In genomic region chr7:142478574-142478973, GRCm38 (mm10) we compare ENCODE assay signal across 18 mouse cellular contexts. TPM values are rescaled to one million over a fixed set of nuclear protein-coding genes. Genes with fewer than 3 reads are reported as not detected.
DNase-seq lines count a peak whose midpoint lies in the region; ATAC-seq and TF ChIP-seq lines count a peak whose summit lies in the region.
"Had no signal": no experiment of that assay in that cellular context is flagged by ENCODE, and none has a peak within 500 bp of the region (broad histone marks: within the 10 kb centered on the region; RNA-seq: fewer than 3 reads in every experiment).

No protein-coding gene starts in this region.

- no peak for DNase-seq in heart, embryonic 10.5 days (ENCODE audit: low spot score)
- DNase-seq in heart, postnatal 25 days (ENCODE audit: low spot score): no peak
- DNase-seq in midbrain, embryonic 10.5 days (ENCODE audit: low spot score): peak; percentile 15
- no peak for DNase-seq in stomach, postnatal 0 days (ENCODE audit: low spot score)
- DNase-seq in urinary bladder, postnatal 14 days (ENCODE audit: low spot score): no peak
- DNase-seq in T-cell, adult 2 months (ENCODE audit: low spot score): no peak
- DNase-seq: adrenal gland, postnatal 25 days; liver, embryonic 13.5 days; right cerebral cortex, postnatal 4 days; thymus, postnatal 4 days had no signal

- H3K4me2 ChIP-seq in midbrain, embryonic 13.5 days (replicated peaks): no peak overlapping the region
- peak overlapping the region; percentile 63 for H3K4me2 ChIP-seq in intestine, embryonic 15.5 days (replicated peaks)
- H3K4me2 ChIP-seq in stomach, postnatal 0 days (replicated peaks; ENCODE audit: low read depth): peak overlapping the region; percentile 60
- H3K4me2 ChIP-seq: liver, embryonic 13.5 days had no signal

- H3K9me3 ChIP-seq in heart, embryonic 10.5 days: no peaks in the 10 kb centered on the region
- H3K9me3 ChIP-seq in midbrain, embryonic 10.5 days (replicated peaks): no peaks in the 10 kb centered on the region
- H3K9me3 ChIP-seq in midbrain, embryonic 13.5 days: no peaks in the 10 kb centered on the region
- H3K9me3 ChIP-seq in intestine, embryonic 15.5 days: no peaks in the 10 kb centered on the region
- no peaks in the 10 kb centered on the region for H3K9me3 ChIP-seq in stomach, postnatal 0 days (ENCODE audit: control insufficient read depth, low read length)
- H3K9me3 ChIP-seq: G1E; liver, embryonic 13.5 days had no signal

- H3K4me1 ChIP-seq in heart, embryonic 10.5 days: peaks cover 97% of the 10 kb centered on the region
- peaks cover 59% of the 10 kb centered on the region for H3K4me1 ChIP-seq in midbrain, embryonic 10.5 days
- peaks cover 32% of the 10 kb centered on the region for H3K4me1 ChIP-seq in midbrain, embryonic 13.5 days (replicated peaks)
- H3K4me1 ChIP-seq in intestine, embryonic 15.5 days (replicated peaks): peaks cover 61% of the 10 kb centered on the region
- H3K4me1 ChIP-seq in stomach, postnatal 0 days (replicated peaks; ENCODE audit: control insufficient read depth, insufficient read depth): peaks cover 10% of the 10 kb centered on the region

- no peak for ATAC-seq in midbrain, embryonic 13.5 days
- ATAC-seq in intestine, embryonic 15.5 days: no peak
- ATAC-seq in stomach, postnatal 0 days (ENCODE audit: low FRiP score, low TSS enrichment): no peak
- ATAC-seq: forebrain, embryonic 14.5 days; hindbrain, embryonic 16.5 days had no signal

- TF ChIP-seq CTCF in stomach, postnatal 0 days (IDR thresholded peaks at IDR 0.05; ENCODE audit: low read depth): no peak

- no peak for TF ChIP-seq EP300 in stomach, postnatal 0 days (optimal IDR thresholded peaks at IDR 0.05)

- WGBS in heart, embryonic 10.5 days: 57% methylated on average over 2 of the region's 2 CpGs
- 51% methylated on average over 2 of the region's 2 CpGs for WGBS in midbrain, embryonic 10.5 days
- 34% methylated on average over 2 of the region's 2 CpGs for WGBS in midbrain, embryonic 13.5 days
- WGBS in intestine, embryonic 15.5 days: 83% methylated on average over 2 of the region's 2 CpGs
- 62% methylated on average over 2 of the region's 2 CpGs for WGBS in stomach, postnatal 0 days

- H3K4me3 ChIP-seq in heart, embryonic 10.5 days: no peak overlapping the region
- H3K4me3 ChIP-seq in midbrain, embryonic 10.5 days: no peak overlapping the region
- no peak overlapping the region for H3K4me3 ChIP-seq in midbrain, embryonic 13.5 days (replicated peaks)
- 0 out of 2 replicates have a peak overlapping the region, but pooled peaks have one; percentile 5 for H3K4me3 ChIP-seq in intestine, embryonic 15.5 days (replicated peaks)
- H3K4me3 ChIP-seq in stomach, postnatal 0 days (ENCODE audit: low read depth, low read length): peak overlapping the region; percentile 51
- H3K4me3 ChIP-seq: liver, embryonic 13.5 days had no signal

- H3K9ac ChIP-seq in midbrain, embryonic 13.5 days (replicated peaks): no peak overlapping the region
- H3K9ac ChIP-seq in intestine, embryonic 15.5 days: peak overlapping the region; percentile 3
- peak overlapping the region; percentile 82 for H3K9ac ChIP-seq in stomach, postnatal 0 days (ENCODE audit: low read length)
- H3K9ac ChIP-seq: liver, embryonic 13.5 days had no signal

- H3K27ac ChIP-seq in heart, embryonic 10.5 days: peak overlapping the region; percentile 99
- peak overlapping the region; percentile 43; the same call in 1 of the 2 replicates for H3K27ac ChIP-seq in midbrain, embryonic 10.5 days (replicated peaks)
- no peak overlapping the region for H3K27ac ChIP-seq in midbrain, embryonic 13.5 days
- peak overlapping the region; percentile 96 for H3K27ac ChIP-seq in intestine, embryonic 15.5 days
- H3K27ac ChIP-seq in stomach, postnatal 0 days (replicated peaks): peak overlapping the region; percentile 97
- H3K27ac ChIP-seq: liver, embryonic 13.5 days had no signal

- H3K27me3 ChIP-seq in heart, embryonic 10.5 days (ENCODE audit: insufficient read depth, poor library complexity, severe bottlenecking): 0 out of 2 replicates have a peak, but pooled peaks cover 4% of the 10 kb centered on the region
- peaks cover 8% of the 10 kb centered on the region for H3K27me3 ChIP-seq in midbrain, embryonic 10.5 days (ENCODE audit: low read depth, poor library complexity, severe bottlenecking)
- no peaks in the 10 kb centered on the region for H3K27me3 ChIP-seq in midbrain, embryonic 13.5 days
- no peaks in the 10 kb centered on the region for H3K27me3 ChIP-seq in intestine, embryonic 15.5 days (replicated peaks)
- no peaks in the 10 kb centered on the region for H3K27me3 ChIP-seq in stomach, postnatal 0 days (ENCODE audit: control insufficient read depth, insufficient read depth, low read length)

- intact Hi-C loops in heart, postnatal 25 days (cut with DNase I): loop anchor here (5.0 kb wide), 1 partner anchor 36 kb away; the partner anchor contains the start of gene Tnni2

- H3K36me3 ChIP-seq in heart, embryonic 10.5 days: no peaks in the 10 kb centered on the region
- no peaks in the 10 kb centered on the region for H3K36me3 ChIP-seq in midbrain, embryonic 10.5 days
- no peaks in the 10 kb centered on the region for H3K36me3 ChIP-seq in midbrain, embryonic 13.5 days
- no peaks in the 10 kb centered on the region for H3K36me3 ChIP-seq in intestine, embryonic 15.5 days
- peaks cover under 1% of the 10 kb centered on the region; the same call in 1 of the 2 replicates for H3K36me3 ChIP-seq in stomach, postnatal 0 days (ENCODE audit: control insufficient read depth, insufficient read depth, low read length)
- H3K36me3 ChIP-seq: G1E; liver, embryonic 13.5 days had no signal

RNA-seq across cellular contexts. Expression of gene Lsp1, which starts 18.0 kb away (rescaled TPM):
- polyA plus RNA-seq in heart, embryonic 10.5 days (2016; fragmentation: Nextera tagmentation; extraction: Ambion mirVana): 32.0 and 36.9 TPM in 2 replicates
- 10 to 100 TPM; 43.7 to 48.1 TPM for total RNA-seq in heart, postnatal 25 days (2021)
- 14.2 and 15.0 TPM in 2 replicates for polyA plus RNA-seq in midbrain, embryonic 10.5 days (2016; fragmentation: Nextera tagmentation; extraction: Ambion mirVana)
- 6.5 and 6.9 TPM in 2 replicates for polyA plus RNA-seq in midbrain, embryonic 13.5 days (2015; fragmentation: Nextera tagmentation; extraction: Ambion mirVana)
- 130 and 145 TPM in 2 replicates for polyA plus RNA-seq in intestine, embryonic 15.5 days (2015; fragmentation: Nextera tagmentation; extraction: Ambion mirVana)
- polyA plus RNA-seq in stomach, postnatal 0 days (2015; fragmentation: Nextera tagmentation; extraction: Ambion mirVana): 107 and 110 TPM in 2 replicates

RNA-seq across cellular contexts. Expression of gene Tnnt3, which starts 20.1 kb away (rescaled TPM):
- 9.5 and 10.4 TPM in 2 replicates for polyA plus RNA-seq in heart, embryonic 10.5 days (2016; fragmentation: Nextera tagmentation; extraction: Ambion mirVana)
- total RNA-seq in heart, postnatal 25 days (2021): 1 to 10 TPM in 1 of 2 experiments, not detected in 1; 2.0 TPM
- polyA plus RNA-seq in midbrain, embryonic 10.5 days (2016; fragmentation: Nextera tagmentation; extraction: Ambion mirVana): 1.9 TPM in 2 replicates
- polyA plus RNA-seq in midbrain, embryonic 13.5 days (2015; fragmentation: Nextera tagmentation; extraction: Ambion mirVana): 0.68 and 1.0 TPM in 2 replicates
- 1.4 and 4.3 TPM in 2 replicates for polyA plus RNA-seq in intestine, embryonic 15.5 days (2015; fragmentation: Nextera tagmentation; extraction: Ambion mirVana)
- 8.0 and 11.7 TPM in 2 replicates for polyA plus RNA-seq in stomach, postnatal 0 days (2015; fragmentation: Nextera tagmentation; extraction: Ambion mirVana)
- total RNA-seq: adrenal gland, postnatal 25 days; G1E had no signal
- polyA plus RNA-seq: G1E had no signal

RNA-seq across cellular contexts. Expression of gene Tnni2, which starts 37.0 kb away (rescaled TPM):
- 51.9 and 56.4 TPM in 2 replicates for polyA plus RNA-seq in heart, embryonic 10.5 days (2016; fragmentation: Nextera tagmentation; extraction: Ambion mirVana)
- 1 to 10 TPM; 4.4 to 7.1 TPM for total RNA-seq in heart, postnatal 25 days (2021)
- polyA plus RNA-seq in midbrain, embryonic 10.5 days (2016; fragmentation: Nextera tagmentation; extraction: Ambion mirVana): 0.52 and 1.5 TPM in 2 replicates
- 0.59 and 0.75 TPM in 2 replicates for polyA plus RNA-seq in midbrain, embryonic 13.5 days (2015; fragmentation: Nextera tagmentation; extraction: Ambion mirVana)
- 4.8 and 4.9 TPM in 2 replicates for polyA plus RNA-seq in intestine, embryonic 15.5 days (2015; fragmentation: Nextera tagmentation; extraction: Ambion mirVana)
- polyA plus RNA-seq in stomach, postnatal 0 days (2015; fragmentation: Nextera tagmentation; extraction: Ambion mirVana): 19.1 and 19.6 TPM in 2 replicates
- total RNA-seq: adrenal gland, postnatal 25 days had no signal

RNA-seq across cellular contexts. Expression of gene Syt8, which starts 43.9 kb away (rescaled TPM):
- polyA plus RNA-seq in heart, embryonic 10.5 days (2016; fragmentation: Nextera tagmentation; extraction: Ambion mirVana): 0.38 and 1.3 TPM in 2 replicates
- total RNA-seq in heart, postnatal 25 days (2021): not detected
- 0.34 TPM in 1 of 2 replicates, not detected in the other for polyA plus RNA-seq in midbrain, embryonic 10.5 days (2016; fragmentation: Nextera tagmentation; extraction: Ambion mirVana)
- polyA plus RNA-seq in midbrain, embryonic 13.5 days (2015; fragmentation: Nextera tagmentation; extraction: Ambion mirVana): not detected in 2 replicates
- 5.4 and 5.6 TPM in 2 replicates for polyA plus RNA-seq in intestine, embryonic 15.5 days (2015; fragmentation: Nextera tagmentation; extraction: Ambion mirVana)
- 70.7 and 78.9 TPM in 2 replicates for polyA plus RNA-seq in stomach, postnatal 0 days (2015; fragmentation: Nextera tagmentation; extraction: Ambion mirVana)
- total RNA-seq: adrenal gland, postnatal 25 days; gastrocnemius, postnatal 14 days; megakaryocyte, adult 5-6 weeks had no signal
- polyA plus RNA-seq: cortical plate, adult 2 months; forebrain, embryonic 14.5 days; G1E; hindbrain, embryonic 16.5 days; liver, embryonic 13.5 days had no signal

RNA-seq across cellular contexts. Expression of gene Mrpl23, which starts 53.9 kb away (rescaled TPM):
- polyA plus RNA-seq in heart, embryonic 10.5 days (2016; fragmentation: Nextera tagmentation; extraction: Ambion mirVana): 17.1 and 25.1 TPM in 2 replicates
- 10 to 100 TPM; 16.1 to 39.0 TPM for total RNA-seq in heart, postnatal 25 days (2021)
- 15.8 and 20.3 TPM in 2 replicates for polyA plus RNA-seq in midbrain, embryonic 10.5 days (2016; fragmentation: Nextera tagmentation; extraction: Ambion mirVana)
- 12.8 and 13.7 TPM in 2 replicates for polyA plus RNA-seq in midbrain, embryonic 13.5 days (2015; fragmentation: Nextera tagmentation; extraction: Ambion mirVana)
- 44.9 and 57.4 TPM in 2 replicates for polyA plus RNA-seq in intestine, embryonic 15.5 days (2015; fragmentation: Nextera tagmentation; extraction: Ambion mirVana)
- 17.7 and 19.4 TPM in 2 replicates for polyA plus RNA-seq in stomach, postnatal 0 days (2015; fragmentation: Nextera tagmentation; extraction: Ambion mirVana)

Comparison
In these comparisons a context has a peak if more than half of its experiments do, and no peak if none do; other contexts are left out.
1. H3K4me3 ChIP-seq: peak in intestine, embryonic 15.5 days (single experiment) and stomach, postnatal 0 days (single experiment); none in heart, embryonic 10.5 days (single experiment), midbrain, embryonic 10.5 days (single experiment) and midbrain, embryonic 13.5 days (single experiment).